Mouse (Mus musculus) fibroblast of lung, adult 2 months (primary cell): ENCODE results near the gene Nop58.
"Not testable (repeated sequence)": the region's sequence is repeated elsewhere in the genome, so short reads cannot be mapped to it uniquely, and the experiment has no call there.

ENCODE experiments used
- DNase-seq: peaks from one replicate; pipeline ENCODE4 v3.0.0-alpha.2; 2011; ENCODE audit warnings: low read depth

The Nop58 gene

GRCm38 (mm10) chr1:59719900-59720299 lies 35.1 kb downstream of the Nop58 start:
- no peak for DNase-seq

DNA sequence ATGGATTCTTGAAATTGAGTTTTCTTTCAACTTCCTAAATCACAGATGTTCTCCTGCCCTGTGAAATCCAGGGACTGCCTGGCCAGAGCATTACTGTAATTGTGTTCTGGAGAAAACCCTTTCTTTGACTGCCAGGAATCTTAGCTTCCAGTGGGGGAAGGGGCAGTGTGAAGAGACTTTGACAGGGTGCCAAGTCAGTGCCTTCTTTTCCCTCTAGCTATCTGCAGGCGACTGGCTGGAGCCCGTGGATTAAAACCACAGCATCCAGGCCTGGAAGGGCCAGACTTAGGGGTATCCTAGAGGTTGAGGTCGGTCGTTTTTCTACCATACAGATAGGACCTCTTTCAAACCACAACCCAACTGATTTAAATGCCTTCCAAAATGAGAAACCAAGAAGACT lies 40.9 kb downstream of the Nop58 start:
- no peak for DNase-seq

DNA sequence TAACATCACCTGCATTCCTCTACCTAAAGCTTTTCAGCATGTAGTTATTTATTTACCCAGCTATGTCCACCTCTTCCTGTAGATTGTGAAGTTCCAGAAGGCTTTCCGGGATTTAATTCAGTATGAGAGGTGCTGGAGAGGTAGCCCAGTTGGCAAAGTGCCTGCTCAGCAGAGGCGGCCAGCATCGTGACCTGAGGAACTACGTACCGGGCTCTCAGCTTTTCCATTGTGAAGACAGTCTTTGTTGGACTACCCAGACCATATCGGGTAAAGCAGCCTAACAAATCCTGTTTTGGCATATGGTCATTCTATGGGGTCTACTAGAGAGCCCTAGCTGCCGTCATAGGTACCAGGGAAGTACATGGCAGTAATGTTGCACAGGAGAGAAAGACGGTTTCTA lies 45.3 kb downstream of the Nop58 start:
- no peak for DNase-seq

DNA sequence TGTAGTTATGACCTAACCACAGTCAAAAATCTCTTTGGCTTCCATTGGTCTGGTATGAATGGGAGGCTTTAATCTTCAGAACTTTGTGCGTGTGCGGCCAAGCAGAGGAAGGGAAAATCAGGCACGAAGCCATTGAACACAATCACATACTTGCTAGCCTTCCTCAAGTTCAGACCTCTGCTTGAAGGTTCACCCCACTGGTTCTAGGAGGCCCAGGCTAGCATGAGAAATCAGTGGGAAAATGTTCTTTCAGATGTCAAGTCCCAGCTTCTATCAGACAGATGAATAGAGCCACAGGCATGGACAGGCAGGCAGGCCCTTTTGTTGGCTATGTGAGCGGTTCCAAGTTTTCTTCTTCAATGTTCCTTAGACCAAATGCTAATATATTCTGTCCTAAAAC lies 46.0 kb downstream of the Nop58 start:
- peak; percentile 24 for DNase-seq

GRCm38 (mm10) chr1:59734076-59734475 lies 49.3 kb downstream of the Nop58 start:
- DNase-seq, result peak; percentile 36

GRCm38 (mm10) chr1:59738768-59739414 lies 54.1 kb downstream of the Nop58 start:
- DNase-seq, result no peak

GRCm38 (mm10) chr1:59739577-59740354 lies 55.0 kb downstream of the Nop58 start:
- DNase-seq, result no peak

DNA sequence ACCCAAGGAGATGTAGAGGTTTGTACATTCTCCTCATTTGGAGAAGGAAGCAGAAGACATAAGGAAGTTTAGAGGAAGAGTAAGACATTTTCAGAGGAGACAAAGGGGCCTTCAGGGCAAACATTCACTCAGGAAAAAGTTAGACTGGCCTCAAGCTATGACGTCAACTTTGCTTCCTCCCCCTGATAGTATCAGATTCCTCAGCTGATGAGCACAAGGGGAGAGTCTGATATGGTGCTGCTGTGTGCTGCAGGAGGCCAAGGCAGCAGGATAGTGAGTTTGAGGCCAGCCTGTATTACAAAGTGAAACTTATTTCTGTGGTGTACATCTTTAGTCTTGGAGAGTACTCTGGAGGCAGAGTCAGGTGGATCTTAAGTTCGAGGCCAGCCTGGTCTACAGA lies 64.3 kb downstream of the Nop58 start:
- no peak for DNase-seq

GRCm38 (mm10) chr1:59749724-59750123 lies 65.0 kb downstream of the Nop58 start:
- DNase-seq, result not testable (repeated sequence)

DNA sequence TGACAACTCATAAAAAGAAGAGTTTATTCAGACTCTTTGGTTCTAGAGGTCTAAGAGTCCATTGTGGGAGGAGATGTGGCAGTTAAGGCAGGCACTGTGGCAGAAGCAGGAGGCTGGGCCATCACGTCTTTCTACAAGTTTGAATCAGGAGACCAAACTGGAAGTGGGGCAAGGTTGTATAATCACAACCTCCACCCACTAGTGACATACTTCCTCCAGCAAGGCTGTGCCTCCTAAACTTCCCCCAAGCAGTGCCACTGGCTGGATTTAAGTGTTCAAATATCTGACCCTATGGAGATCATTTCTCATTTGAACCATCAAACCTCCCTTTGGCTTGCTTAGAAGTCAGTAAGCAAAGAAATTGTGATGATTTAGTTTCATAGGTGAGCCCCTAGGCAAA lies 70.5 kb downstream of the Nop58 start:
- no peak for DNase-seq

- no peak for DNase-seq
Observed at GRCm38 (mm10) chr1:59758325-59758724, 73.6 kb downstream of the Nop58 start.

GRCm38 (mm10) chr1:59762208-59762607 lies 77.4 kb downstream of the Nop58 start:
- no peak for DNase-seq

DNA sequence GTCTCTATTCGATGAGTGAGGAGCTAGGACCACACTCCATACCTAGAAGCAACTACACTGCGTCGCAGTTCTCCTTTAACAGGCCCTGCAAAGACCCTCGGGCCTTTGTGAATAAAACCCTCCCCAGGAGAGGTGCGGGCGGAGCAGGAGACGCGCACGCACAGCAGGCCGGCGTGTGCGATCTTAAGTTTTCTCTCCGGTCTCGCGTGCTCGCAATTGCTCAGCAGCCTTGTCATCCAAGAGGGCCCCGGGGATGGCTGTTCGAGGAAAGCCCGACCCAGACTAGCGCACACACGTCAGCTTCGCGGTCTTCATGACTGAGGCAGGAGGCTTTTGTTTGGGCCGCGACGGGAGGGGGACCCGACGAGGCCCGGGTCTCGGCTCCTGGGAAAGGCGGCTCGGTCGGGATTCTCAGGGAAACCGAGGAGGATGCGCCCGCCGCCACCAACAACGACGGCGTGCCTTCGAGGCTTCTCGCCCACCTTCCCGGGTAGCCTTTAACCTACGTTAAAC lies 77.9 kb downstream of the Nop58 start:
- DNase-seq, result no peak

DNA sequence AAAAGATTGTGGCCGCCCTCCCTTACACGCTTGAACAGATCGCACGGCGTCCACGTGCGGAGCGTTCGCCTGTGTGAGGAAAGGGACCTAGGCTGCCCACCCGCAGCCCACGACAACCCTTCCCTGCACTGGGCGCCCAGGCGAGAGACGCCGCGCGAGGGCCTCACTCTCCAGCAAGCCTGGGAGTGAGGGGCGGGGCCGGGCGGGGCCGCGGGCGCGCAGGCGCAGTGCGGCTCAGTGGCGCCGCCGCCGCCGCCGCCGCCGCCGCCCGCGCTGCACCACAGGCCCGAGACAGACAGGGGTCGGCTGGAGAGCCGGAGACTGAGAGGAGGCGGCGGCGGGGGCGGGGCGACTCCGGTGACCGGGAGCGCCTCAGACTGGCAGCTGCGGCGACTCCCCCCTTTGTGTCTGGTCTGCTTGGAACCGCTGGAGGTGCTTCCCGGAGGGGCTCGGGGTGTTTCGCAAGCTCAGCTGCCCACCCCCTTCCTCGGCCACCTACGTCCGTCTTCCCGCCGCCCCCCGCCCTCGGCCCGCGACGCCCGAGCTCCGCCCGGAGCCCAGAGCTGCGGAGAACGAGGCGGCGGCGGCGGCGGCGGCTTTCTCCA lies 78.5 kb downstream of the Nop58 start, which contains the start of gene Bmpr2:
TSS of gene Bmpr2 (plus strand) at position 237 of the 605 bp plus-strand sequence.
- DNase-seq, result peak; percentile 40

DNA sequence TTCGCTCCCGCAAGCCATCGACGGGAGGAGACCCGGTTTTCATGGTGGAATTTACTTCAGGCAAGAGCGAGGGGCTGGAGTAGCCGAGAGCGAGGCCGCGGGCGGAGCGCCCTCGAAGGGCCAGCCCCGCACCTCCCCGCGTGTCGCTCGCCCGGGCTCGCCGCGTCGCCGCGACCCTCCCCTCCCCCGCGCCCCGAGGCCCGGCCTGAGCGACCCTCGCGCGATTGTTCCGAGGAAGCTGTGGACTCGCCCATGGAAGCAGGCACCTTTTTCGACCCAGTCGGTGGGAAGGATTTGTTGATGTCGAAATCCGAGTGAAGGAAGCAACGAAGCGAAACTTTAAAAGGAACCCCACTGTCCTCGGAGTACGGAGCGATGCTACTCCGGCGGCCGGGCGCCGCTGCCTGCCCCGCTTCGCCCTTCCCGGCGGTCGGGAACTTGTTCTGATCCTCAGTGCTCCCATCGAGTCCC lies 79.0 kb downstream of the Nop58 start:
- no peak for DNase-seq

DNA sequence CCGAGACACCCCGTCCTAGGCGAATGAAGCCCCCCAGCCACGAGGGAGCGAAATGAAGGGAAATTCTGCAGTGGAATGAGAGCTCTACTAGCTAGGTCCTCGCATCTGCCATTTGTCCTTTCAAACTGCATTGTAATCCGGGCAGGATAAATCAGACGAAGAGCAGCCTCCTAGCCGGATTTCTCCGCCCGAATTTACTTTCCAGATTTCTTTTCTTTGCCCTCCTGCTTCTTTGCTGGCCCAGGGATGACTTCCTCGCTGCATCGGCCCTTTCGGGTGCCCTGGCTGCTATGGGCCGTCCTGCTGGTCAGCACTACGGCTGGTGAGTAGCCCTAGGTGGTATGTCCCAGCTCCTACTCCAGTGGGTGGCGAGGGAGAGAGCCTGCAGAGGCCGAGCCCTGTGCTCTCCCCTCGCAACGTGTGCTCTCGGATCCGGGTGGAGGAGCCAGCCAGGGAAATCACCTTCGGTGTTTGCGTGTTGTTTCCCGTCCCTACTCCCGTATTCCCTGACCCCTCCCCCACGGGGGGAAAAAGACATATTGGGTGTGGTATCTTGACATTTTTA lies 79.7 kb downstream of the Nop58 start:
- peak; percentile 36 for DNase-seq

DNA sequence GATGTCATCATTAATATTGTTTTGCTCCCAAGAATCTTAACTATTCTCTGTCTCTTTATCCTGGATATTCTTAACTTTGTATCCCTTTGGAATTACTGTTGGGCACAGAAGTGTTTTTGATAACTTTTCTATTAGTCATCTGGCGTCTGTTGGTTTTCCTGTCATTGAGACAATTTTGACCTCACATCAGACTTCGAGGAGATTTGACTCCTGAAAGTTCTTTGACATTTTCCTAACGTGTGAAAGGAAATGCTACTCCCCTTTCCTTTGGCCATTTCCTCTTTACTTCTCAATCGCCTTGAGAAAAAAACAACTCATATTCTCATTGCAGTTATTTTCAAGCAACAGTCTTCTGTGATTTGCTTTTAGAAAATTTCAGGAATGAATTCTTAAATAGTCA lies 80.5 kb downstream of the Nop58 start:
- no peak for DNase-seq

- no peak for DNase-seq
Observed at GRCm38 (mm10) chr1:59766626-59767025, 81.9 kb downstream of the Nop58 start.
